Mouse (Mus musculus) neutrophil, adult 5-6 weeks (primary cell): ENCODE measurements around the gene Dyrk3. TPM values are rescaled to one million over a fixed set of nuclear protein-coding genes. Genes with fewer than 3 reads are reported as not detected.

Source experiments
- ATAC-seq: fragments of 151-379, 151-347 bp; 2 replicates; pipeline ENCODE4 v1.8.0; 2017; ENCODE audit warnings: mild to moderate bottlenecking, moderate TSS enrichment; ENCODE audit not compliant: insufficient number of reproducible peaks, poor library complexity, low FRiP score, severe bottlenecking; ENCODE audit errors: extremely low read depth
- total RNA-seq: library from RNA; stranded (forward); fragments of 200-1000 nt; gene quantifications from 2 replicates; pipeline ENCODE4 v1.2.3, GENCODE M21; 2017

Dyrk3 gene
- total RNA-seq, 1 experiment from 2014 or later = 1.2 TPM

- ATAC-seq = no peak
Observed at GRCm38 (mm10) chr1:131090877-131091276, 47.3 kb downstream of the Dyrk3 start.

- ATAC-seq = peak; percentile 10; the same call in 1 of the 2 replicates
Observed at GRCm38 (mm10) chr1:131090261-131090660, 47.9 kb downstream of the Dyrk3 start.

- peak; percentile 56 for ATAC-seq
Observed at GRCm38 (mm10) chr1:131089525-131090127, 48.5 kb downstream of the Dyrk3 start.

- ATAC-seq = no peak
Observed at GRCm38 (mm10) chr1:131088547-131088946, 49.6 kb downstream of the Dyrk3 start.

- peak; percentile 63 for ATAC-seq
Observed at GRCm38 (mm10) chr1:131086907-131087306, 51.2 kb downstream of the Dyrk3 start.

- ATAC-seq = no peak
Observed at GRCm38 (mm10) chr1:131085957-131086739, 52.0 kb downstream of the Dyrk3 start.

- ATAC-seq = no peak
Observed at GRCm38 (mm10) chr1:131085272-131085671, 52.9 kb downstream of the Dyrk3 start.

- peak; percentile 39 for ATAC-seq
Observed at GRCm38 (mm10) chr1:131084289-131084688, 53.9 kb downstream of the Dyrk3 start.

- peak; percentile 2 for ATAC-seq
Observed at GRCm38 (mm10) chr1:131083609-131084008, 54.5 kb downstream of the Dyrk3 start.

- ATAC-seq = no peak
Observed at GRCm38 (mm10) chr1:131083122-131083521, 55.0 kb downstream of the Dyrk3 start.

GRCm38 (mm10) chr1:131080686-131081085 lies 57.5 kb downstream of the Dyrk3 start:
- no peak for ATAC-seq

GRCm38 (mm10) chr1:131079762-131080161 lies 58.4 kb downstream of the Dyrk3 start:
- ATAC-seq = peak; percentile 28; the same call in 1 of the 2 replicates

- no peak for ATAC-seq
Observed at GRCm38 (mm10) chr1:131078761-131079330, 59.3 kb downstream of the Dyrk3 start.

Other genes starting within 250 kb of the Dyrk3 start
- gene Il20, start 226.9 kb downstream of the Dyrk3 start, total RNA-seq = 0.74 TPM in 1 of 2 replicates, not detected in the other
- gene Il19, start 198.2 kb downstream of the Dyrk3 start, total RNA-seq = not detected in 2 replicates
- not detected in 2 replicates for gene Il10, start 118.5 kb downstream of the Dyrk3 start, total RNA-seq
- 103 and 112 TPM in 2 replicates for gene Mapkapk2, start 40.5 kb downstream of the Dyrk3 start, total RNA-seq
- 18.4 and 19.5 TPM in 2 replicates for gene Eif2d, start 14.8 kb upstream of the Dyrk3 start, total RNA-seq
- 193 and 204 TPM in 2 replicates for gene Rassf5, start 106.9 kb upstream of the Dyrk3 start, total RNA-seq
- gene Ikbke, start 141.3 kb upstream of the Dyrk3 start, total RNA-seq = 28.6 and 38.6 TPM in 2 replicates